Mouse (Mus musculus) R1 (cell line): ENCODE results near the gene Efna5.

Source experiments
- DNase-seq: peaks from one replicate; pipeline ENCODE4 v3.0.0-alpha.2; 2018; ENCODE audit warnings: low read depth, low spot score

Efna5 gene

DNA sequence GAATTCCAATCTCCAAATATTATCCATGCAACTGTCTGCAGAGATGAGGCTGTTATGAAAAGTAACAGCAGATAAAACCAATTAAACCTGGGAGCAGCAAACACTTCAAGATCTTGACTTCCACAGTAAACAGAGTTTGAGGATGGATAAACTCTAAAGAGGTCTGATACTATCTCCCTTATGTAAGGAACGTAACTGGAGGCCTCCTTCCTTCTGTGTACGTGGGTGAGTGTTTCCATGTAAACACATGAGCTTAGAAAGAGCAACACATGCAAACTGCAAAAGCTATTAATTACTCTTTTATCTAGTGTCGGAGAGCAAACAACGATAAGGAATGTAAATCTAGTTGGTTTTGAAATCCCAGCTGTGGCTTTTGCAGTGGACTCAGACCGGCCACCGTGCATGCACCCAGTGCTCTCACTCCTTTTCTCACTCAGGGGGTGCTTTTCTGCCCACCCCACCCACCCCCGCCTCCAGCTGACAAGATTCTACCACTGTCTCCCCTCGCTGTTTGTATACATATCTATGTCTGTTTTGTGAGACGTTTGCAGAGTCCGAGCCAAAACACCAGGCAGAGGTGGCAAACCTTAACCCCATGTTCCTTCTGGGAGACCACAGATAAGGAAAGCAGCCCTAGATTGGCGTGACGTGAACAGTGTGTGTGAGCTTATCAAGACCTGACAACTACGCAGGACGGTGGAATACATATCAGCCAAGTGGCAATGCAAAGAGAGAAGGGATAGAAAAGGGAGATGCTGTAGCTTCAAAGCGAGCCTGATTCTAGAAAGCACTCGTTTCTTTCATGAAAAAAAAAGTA lies 132.1 kb downstream of the Efna5 start:
- DNase-seq = no peak

DNA sequence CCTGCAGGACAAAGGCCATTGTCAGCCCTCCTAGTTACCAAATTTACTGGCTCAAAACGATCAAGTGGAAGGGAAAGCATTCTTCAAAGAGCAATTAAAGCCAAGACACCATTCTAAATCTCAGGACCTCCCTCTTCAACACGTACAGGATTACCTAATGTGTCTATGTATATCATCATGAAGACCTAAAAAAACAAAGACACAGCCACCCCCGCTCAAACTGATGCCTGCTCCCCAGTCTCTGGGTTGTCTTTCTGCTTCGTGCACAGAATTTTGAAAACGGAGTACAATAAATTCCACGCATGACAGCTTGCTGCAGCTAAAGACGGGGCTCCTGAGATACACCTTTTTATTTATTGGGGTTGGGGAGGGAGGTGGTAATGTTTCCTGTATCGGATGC lies 133.7 kb downstream of the Efna5 start:
- DNase-seq = no peak

DNA sequence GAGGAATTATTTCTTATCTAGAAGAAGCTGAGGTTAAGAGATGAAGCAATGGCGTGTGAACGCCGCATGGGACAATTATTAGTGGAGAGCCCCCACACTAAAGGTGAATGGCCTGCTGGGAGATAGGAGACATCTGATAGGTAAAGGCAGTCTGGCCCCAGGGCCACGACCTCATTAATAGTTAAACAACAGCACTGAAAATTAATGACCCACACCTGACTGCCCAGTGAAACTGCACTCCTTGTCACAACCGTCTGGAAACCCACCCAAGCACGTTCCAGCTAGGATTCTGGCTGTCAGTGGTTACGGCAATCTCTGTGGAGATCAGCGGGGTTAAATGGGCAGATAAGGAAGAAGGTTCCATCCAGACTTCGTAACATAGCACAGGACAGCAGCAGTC lies 134.3 kb downstream of the Efna5 start:
- DNase-seq = no peak

DNA sequence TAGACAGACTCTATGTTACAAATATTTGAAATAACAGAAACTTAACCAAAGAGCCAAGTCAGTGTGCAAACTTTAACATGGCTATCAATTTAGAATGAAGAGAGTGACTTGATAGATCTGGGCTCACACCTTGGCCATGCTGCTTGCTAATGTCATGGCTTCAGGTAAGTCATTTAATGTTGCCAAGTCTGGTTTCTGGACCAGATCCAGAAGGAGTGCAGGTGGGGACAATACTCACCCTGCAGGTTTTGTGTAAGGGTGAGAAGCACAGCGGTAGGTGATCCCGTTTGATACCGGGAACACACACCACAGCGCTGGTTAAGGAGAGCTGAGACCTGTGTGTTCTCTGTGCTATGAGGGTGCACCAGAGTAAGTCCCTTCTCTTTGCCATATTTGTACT lies 135.8 kb downstream of the Efna5 start:
- DNase-seq = no peak

DNA sequence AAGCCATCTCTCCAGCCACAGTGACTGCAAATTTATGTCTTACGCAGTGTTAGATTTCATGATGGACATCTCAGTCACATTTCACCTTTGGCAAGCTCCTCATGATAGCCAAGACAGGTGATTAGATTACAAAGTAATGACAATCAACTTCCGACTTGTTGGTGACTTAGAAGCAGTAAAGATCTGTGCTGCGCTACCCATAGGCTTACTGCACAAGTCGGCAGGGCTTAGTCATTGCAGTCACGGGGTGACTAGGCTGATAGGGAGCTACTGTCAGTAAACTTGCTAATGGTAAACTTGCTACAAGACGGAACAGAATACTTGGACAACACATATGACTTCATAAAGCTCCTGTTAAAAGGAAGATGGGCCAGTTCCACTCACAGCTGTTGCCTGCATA lies 136.9 kb downstream of the Efna5 start:
- DNase-seq = no peak

DNA sequence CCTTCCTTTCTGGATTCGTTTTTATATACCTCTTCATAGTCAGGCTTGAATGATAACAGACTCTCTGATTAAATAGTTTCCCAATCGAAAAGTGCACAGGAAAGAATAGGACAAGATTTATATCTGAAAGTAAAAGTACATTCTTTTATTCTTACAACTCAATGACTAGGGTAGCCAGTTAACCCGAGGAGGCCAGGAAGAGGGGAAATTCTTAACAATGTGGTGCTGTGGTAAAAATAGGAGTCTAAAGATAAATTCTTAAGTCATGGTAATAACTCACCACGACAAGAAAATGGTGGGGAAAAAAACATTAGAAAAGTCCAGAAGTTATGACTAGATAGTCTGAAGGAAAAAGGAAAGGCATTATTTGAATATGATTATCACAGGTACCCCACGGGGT lies 139.4 kb downstream of the Efna5 start:
- DNase-seq = no peak

DNA sequence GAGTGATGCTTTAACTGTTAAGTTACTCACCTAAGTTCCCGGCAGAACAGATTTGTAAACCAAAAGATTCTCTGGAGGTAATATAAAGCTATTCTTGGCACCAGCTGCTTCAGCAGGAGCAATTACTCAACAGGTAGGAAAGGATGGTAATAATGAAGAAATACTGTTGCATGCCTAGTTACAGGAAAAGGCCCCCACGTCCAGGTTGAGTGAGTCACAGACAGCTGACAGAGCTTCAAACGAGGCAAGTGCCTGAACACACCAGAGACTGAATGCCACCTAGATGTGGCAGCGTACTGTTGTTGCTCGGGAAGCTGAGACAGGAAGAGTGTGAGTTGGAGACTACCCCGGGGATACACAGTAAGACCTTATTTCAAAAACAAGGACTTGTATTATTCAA lies 140.1 kb downstream of the Efna5 start:
- DNase-seq = no peak

DNA sequence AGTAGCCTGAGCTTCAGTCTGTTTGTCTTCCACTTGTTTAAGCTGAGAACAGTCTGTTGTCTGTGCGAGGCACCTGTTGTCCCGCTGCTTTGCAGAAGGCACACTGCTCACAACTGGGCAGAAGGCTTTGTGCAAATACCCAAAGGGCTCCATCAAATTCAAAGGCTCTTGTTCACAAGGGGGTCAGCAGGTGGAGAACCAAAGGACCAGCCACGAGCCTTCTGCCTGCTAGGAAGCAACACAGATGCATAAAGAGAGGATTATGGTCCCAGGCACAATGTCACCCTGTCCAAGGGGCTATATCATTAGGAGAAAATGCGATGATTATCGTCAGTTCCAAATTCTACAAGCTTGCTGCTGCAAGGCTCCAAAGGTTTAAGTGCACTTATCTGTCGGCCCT lies 141.1 kb downstream of the Efna5 start:
- no peak for DNase-seq

DNA sequence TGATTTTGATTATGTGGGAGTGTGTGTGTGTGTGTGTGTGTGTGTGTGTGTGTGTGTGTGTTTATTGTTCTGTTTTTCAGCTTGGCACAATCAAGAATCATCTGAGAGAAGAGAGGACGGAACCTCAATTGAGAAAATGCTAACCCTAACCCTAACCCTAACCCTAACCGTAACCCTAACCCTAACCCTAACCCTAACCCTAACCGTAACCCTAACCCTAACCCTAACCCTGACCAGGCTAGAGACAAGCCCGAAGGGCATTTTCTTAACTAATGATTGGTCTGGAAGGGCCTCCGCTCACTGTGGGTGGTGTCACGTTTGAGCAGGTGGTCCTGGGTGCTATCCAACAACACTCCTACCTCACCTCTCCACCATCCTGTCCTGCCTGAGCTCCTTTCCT lies 143.7 kb downstream of the Efna5 start:
- DNase-seq = no peak

DNA sequence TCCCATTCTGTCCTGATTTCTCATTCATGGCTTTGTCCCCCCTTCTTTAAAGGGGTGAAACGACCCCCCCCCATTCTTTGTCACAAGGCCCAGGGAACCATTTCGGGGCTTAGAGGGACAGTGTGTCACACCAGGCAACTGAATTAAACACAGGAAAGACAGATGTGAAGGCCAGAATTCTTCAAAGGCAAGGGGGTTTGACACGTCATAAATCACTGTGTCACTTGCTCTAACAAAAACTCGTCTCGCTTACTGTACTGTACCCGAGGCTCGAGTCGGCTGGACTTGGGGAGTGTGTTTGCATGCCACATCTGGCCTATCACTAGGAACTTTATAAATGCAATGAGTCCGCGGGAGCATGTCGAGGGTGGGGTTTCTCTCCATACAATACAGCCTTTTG lies 145.2 kb downstream of the Efna5 start:
- no peak for DNase-seq

DNA sequence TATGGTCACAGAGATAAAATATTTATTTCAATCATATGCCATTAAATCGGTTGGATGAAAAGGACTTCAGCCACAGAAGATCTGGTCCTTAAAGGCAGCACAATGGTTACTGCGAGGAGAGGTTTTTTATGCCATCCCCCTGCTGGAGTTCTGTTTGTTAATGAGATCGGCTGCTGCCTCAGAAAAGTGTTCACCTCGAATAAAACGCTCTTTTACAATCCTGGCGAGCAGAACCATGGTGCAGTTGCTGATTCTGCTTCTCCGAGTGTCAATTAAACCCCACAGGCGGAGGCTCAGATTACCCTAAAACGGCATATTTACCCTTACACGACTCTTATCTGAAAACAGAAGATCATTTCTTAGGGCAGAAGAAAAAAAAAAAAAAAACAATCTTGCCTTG lies 146.2 kb downstream of the Efna5 start:
- no peak for DNase-seq

DNA sequence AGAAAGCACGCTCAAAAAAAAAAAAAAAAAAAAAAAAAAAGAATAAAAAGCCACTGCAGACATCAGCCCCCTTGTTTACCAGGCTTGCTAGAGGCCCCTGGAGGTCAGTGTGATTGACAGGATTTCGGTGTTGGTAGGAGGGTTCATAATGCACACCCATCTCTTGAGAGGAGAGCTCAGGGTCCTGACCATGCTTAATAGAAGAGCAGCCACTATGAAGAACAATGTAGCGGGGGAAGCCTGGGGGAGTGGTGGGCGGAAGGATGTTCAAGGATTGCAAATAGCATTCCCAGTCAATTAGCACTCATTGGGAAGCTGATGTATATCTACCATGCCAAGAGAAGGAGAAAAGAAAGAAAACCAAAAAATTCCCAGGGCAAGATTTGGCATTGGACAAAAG lies 147.1 kb downstream of the Efna5 start:
- DNase-seq = no peak

DNA sequence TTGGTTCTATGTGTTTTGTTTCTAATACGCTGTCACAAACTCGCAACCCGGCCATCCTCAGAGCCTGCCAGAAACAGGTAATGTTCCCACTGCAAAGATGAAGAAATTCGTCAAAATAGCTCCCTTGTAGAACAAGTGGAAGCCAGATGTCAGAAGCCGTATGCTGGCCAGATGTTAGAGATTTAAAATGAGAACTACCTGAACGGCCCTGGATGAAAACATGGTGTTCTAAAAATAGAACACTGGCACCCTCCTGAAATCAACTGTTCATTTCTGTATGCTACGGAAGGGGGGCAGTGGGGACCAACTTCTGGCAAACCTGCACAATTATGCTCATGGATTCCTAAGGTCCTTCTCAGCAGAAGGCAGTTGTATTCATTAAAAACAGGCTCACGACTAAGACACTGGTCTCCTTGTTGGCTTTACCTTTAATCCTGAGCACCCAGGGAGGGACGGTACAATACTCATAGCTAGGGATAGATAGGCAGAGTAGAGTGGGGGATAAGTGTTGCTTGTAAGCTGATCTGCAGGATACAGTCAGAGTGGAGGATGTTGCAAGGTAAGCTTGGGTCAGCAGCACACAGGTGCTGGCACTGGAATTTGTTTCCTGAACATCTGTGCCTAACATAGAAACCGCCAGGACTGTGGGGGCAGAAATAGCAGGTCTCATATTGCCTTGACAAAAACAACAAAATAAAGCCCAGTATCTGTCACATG lies 151.2 kb downstream of the Efna5 start:
- DNase-seq = no peak

DNA sequence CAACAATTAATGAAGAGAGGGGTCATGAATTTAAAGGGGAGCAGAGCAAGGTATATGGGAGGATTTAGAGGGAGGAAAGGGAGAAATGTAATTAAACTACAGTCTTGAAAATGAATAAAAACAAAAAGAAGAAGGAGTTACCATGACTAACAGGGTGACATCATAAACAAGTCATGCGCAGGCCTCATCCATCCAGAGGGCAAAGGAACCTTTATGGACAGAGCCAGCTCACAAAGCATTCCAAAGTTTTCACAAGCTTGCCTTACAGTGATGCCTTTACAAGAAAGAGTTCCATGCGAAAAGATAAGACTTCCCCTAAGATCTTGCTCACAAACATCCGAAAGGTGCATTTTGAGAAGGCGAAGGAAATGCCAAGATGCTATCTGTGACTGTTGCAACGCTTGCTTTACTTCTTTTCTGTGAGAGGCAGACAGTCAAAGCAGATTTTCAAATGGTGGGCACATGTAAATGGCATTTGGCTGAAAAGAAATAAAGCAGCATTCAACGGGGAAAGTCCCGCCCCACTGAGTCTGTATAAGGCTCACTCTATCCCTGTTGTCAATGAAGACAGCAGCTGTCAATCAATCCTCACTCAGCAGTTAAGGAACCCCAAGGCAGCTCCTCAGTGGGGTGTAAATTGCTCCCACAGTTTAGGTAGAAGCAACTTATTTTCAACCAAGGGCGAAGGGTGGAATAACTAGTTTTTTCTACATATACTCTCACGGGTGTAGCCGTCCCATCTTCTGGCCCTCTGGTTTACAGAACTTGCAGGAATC lies 152.8 kb downstream of the Efna5 start:
- DNase-seq = no peak

DNA sequence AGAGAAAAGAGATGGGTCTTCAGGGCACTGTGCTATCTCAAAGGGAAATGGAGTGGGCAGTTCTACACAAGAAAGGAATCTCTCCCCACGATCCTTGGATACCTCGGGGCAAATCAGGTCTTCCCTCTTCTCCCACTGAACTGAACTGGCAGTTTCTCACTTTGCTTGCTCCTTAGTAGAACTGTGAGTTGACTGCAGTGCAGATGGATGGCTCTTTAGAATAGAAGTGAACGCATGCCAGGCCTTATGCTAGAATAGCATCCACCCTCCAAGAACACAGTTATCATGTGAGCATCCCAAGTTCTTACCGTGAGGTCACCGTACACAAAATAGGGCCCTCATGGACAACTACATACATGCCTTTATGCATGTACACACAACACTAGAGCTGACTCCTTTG lies 155.0 kb downstream of the Efna5 start:
- DNase-seq = no peak

DNA sequence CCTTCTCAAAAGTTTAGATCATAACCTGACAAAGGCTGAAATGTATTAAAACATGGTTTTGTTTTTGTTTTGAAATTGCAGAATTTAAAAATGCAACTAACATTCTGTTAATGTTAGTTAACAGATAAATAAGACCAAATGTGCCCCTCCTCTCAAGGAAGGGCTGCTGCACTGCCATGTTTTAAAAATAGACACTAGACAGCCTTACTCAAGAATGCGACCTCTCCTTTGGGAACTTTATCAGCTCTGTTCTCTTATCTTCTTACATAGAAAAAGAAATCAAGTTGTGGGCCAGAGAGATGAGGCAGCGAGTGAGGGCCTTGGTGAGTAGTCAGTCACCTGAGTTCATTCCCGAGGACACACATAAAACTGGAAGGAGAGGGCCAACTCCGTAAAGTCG lies 158.2 kb downstream of the Efna5 start:
- DNase-seq = no peak

DNA sequence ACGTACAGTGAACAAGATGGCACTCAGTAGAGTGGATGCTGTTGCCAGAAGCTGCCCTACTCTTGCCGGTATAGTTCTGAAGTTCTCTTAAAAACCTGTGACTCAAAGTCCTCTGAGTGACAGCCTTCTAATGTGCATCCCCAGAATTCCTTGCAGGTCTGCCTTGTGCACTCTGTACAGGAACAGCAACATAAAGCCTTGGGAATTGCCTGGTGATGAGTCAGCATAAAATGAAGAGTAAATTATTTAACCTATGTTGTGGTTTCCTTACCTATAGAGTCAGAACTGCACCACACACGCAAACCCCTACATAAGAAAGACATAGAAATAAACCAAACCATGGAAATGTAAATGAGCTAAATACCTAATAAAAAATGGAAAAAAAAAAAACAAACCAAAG lies 159.5 kb downstream of the Efna5 start:
- DNase-seq = no peak

DNA sequence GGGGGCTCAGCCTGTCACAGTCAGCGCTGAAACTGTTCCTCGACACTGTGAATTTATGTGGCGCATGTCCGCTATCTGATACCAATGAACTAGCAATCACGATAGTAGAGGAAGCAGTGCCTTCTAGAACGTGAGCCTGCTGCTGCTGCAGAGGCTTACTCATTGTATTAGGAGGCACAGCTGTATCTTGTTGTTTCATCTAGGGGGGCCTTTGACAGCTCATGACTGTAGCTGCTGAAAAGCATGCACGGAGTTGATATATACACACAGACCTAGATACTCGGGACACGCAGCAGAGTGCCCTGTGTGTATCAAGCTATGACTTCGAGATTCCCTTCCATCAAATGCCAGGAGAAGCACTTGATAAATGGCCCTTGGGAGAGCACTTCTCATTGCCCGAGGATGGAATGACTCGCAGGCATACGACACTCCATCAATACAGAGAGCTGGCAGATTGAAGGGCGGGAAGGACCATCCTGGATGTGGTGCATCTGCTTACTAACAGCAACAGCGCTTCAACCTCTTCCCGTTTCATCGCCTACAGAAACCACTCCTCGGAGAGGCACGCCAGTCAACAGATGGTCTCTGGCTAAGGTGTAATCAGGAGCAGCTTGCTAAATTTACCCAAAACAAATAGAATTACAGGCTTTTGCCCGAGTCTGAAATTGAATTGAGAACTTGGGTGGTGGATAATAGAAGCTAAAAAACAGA lies 160.2 kb downstream of the Efna5 start:
- DNase-seq = no peak

DNA sequence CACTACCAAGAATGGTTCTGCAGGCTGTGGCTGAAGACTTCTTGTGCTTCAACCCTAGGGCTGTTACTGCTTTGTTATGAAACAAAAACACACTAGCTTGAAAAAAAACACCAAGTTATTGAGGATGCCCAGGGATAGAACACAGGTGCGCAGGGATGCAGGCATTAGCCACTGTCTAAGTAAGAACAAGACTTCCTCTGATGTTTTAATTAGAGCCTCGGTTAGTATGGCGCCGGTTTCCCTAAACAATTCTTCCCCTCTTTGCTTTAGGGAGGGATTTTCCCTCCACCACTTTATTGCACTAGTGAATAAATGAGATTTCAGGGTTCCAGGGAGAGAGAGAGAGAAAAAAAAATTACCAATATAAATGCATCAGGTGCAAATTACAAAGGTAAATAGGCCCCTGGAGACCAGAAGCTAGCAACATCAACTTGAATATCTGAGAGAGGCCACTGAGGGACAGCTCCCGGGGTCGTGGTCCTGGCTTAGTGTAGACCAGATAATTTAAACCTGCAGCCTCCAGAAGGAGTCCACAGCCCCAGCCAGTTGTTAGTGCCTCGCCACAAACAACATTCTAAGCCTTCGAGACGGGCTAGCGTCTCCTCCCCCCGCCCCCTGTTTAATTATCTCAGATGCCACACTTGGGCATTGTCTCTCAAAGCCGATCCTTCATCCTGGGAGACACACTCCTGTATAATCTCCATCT lies 163.5 kb downstream of the Efna5 start:
- DNase-seq = no peak

DNA sequence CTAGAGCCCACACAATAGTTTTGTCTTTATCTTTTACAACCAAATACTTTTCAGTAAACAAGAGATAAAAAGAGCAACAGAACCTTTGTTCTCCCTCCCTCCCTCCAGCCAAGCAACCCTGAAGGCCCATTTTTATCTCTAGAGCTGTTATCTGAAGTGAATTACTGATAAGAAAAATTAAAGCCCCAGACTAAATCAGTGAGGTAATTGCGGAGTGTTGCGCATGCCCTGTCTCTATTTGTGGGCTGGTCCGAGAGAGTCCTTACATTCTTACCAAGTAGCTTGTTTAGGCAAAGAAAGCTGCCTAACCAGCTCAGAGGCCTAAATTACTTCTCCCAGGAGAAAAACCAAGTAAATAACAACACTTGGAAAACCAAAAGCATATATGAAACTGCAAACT lies 167.7 kb downstream of the Efna5 start:
- DNase-seq = no peak

DNA sequence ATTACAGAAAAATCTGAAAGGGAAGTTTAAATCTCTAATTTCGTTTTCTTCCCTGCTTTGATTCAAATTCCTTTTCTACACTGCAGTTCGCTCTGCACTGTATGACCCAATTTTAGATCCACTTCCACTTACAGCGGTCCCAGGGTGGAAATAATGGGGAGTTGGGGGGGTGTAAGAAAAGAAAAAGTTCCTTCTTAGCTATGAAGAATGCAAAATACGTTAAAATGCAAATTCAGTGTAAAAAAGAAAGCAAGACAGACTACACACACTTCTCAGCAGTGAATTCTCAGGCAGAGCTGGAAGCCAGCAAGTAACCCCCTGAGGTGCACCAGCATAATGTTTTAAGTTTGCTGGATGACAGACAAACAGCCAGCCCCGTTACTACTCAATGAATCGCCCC lies 174.7 kb downstream of the Efna5 start:
- DNase-seq = no peak
